Mouse (Mus musculus) effector memory CD4-positive, alpha-beta T cell, adult 7 months (primary cell): ENCODE data around the gene Igsf1. TPM values are rescaled to one million over a fixed set of nuclear protein-coding genes. Genes with fewer than 3 reads are reported as not detected.

Source experiments
- polyA plus RNA-seq: library from polyadenylated mRNA; unstranded; fragments of 100-300 nt; shearing (Covaris generic); gene quantifications from one replicate; pipeline ENCODE4 v1.2.1, GENCODE M21; 2017

Igsf1 gene
- polyA plus RNA-seq = not detected

GRCm38 (mm10) chrX:49797213-49798019 lies at the start of gene Igsf1:
TSS of gene Igsf1 (minus strand) at chrX:49797749.

DNA sequence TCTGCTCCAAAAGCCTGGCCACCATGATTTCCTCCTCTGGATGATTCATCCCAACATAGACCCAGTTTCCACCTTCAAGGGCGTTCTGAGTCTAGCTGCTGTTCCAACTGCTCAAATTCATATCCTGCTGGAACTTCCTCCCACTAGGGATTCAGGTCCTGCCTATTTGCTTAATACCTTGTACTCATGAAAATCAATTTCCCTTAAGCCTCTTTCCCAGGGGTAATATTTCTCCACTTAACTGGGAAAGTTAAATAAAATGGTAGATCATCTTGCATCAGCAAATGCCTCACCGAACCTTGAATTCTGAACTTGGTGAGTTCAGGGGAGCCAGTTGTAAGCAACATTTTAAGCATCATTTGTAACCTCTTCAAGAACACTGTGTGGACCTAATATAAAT lies 62.6 kb downstream of the Igsf1 start, which contains the start of gene Olfr1321:
TSS of gene Olfr1321 (minus strand) at position 101 of the 400 bp plus-strand sequence.

Other genes with a start within 250 kb of the Igsf1 start
- not detected for gene Olfr1320, start 125.4 kb downstream of the Igsf1 start, polyA plus RNA-seq
- gene Olfr1321, start 62.7 kb downstream of the Igsf1 start, polyA plus RNA-seq = not detected
- gene Olfr1322, start 93.7 kb upstream of the Igsf1 start, polyA plus RNA-seq = 0.39 TPM
- gene Olfr1323, start 221.6 kb upstream of the Igsf1 start, polyA plus RNA-seq = not detected